Mouse (Mus musculus) bone marrow, adult 2 months (tissue): ENCODE data around the gene Zfp706. TPM values are rescaled to one million over a fixed set of nuclear protein-coding genes. Genes with fewer than 3 reads are reported as not detected.
"Not testable (repeated sequence)": the region's sequence is repeated elsewhere in the genome, so short reads cannot be mapped to it uniquely, and the experiment has no call there.

Experiments
- H3K27ac ChIP-seq: fragments of 200-500 bp; 2 replicates; pipeline ENCODE4 v1.5.1; 2012; ENCODE audit warnings: low read depth, mild to moderate bottlenecking, control low read depth, inconsistent platforms, low read length; ENCODE audit not compliant: control insufficient read depth, poor library complexity, insufficient read depth
- H3K4me1 ChIP-seq: fragments of 200-500 bp; 2 replicates; pipeline ENCODE4 v1.6.1; 2011; ENCODE audit warnings: low read length; ENCODE audit not compliant: control insufficient read depth, insufficient read depth
- H3K4me3 ChIP-seq: fragments of 200-500 bp; replicated peaks from 2 replicates; pipeline ENCODE3; 2011; ENCODE audit warnings: mild to moderate bottlenecking, low read depth, low read length, control low read depth; ENCODE audit not compliant: control insufficient read depth
- CTCF ChIP-seq: fragments of 200-500 bp; IDR thresholded peaks from 2 replicates; pipeline ENCODE4 v1.5.1; 2011; ENCODE audit warnings: low read length, control low read depth; ENCODE audit not compliant: control insufficient read depth, insufficient read depth
- POLR2A ChIP-seq: fragments of 200-500 bp; IDR thresholded peaks from 2 replicates; pipeline ENCODE4 v1.6.1; 2011; ENCODE audit warnings: low read depth, mild to moderate bottlenecking, control low read depth, low read length, borderline replicate concordance; ENCODE audit not compliant: control insufficient read depth
- WGBS: fragments of 180-500 bp; shearing (Covaris S2); methylation state at CpG from one replicate; pipeline ENCODE4 v1.1.7; 2018; 5-methylcytosine and 5-hydroxymethylcytosine counted together
- polyA plus RNA-seq: library from polyadenylated mRNA; stranded (reverse); fragments of >200 nt; gene quantifications from 2 replicates; pipeline ENCODE4 v1.2.4, GENCODE M21; 2011; ENCODE audit warnings: low replicate concordance; ENCODE audit not compliant: missing spikeins, insufficient read depth, insufficient read length

Gene Zfp706
- polyA plus RNA-seq, 1 experiment: 63.7 TPM

DNA sequence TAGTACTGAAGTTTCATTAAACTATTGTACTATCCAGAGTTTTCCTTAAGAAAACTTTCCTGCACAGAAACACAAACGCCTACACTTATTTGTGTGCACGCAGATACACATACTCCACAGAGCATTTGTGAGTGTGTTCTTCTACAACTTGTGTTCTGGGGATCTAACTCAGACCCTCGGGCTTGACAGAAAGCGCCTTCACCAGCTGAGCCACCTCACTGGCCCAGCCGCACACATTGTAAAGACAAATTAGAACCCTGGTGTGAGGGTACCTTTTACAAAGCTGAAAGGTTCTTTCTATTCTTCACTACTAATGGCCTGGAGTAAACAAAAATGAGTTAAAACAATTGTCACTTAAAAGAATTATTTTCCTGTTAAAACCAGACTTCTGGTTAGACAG, 2.7 kb downstream of the Zfp706 start:
- peaks cover 4% of the 10 kb centered on the region; the same call in 1 of the 2 replicates for H3K4me1 ChIP-seq
- 67% methylated on average over 5 of the region's 5 CpGs for WGBS
- TF ChIP-seq POLR2A: no peak
- TF ChIP-seq CTCF: no peak
- H3K4me3 ChIP-seq: no peak overlapping the region
- H3K27ac ChIP-seq: no peak overlapping the region

DNA sequence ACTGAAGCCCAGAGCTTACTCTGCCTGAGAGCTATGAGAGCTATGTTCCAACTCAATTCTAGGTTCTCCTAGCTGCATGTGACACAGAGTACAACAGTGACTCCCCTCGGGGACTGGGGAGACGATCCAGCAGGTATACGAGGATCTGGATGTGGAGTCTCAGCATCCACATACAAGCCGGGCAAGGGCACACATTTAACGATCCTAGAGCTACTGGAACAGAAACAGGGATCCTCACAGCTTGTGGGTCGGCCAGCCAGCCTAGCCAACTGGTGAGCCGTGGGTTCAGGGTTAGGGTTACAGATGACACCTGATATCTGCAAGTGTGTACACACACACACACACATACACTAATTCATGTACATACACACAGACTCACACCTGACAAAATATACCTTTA, 5.3 kb downstream of the Zfp706 start:
- Histone ChIP-seq H3K4me3 (no peak overlapping the region), H3K4me1 (peaks cover 2% of the 10 kb centered on the region; the same call in 1 of the 2 replicates), H3K27ac (no peak overlapping the region)
- TF ChIP-seq POLR2A (no peak), CTCF (no peak)
- WGBS: 88% methylated on average over 7 of the region's 7 CpGs

DNA sequence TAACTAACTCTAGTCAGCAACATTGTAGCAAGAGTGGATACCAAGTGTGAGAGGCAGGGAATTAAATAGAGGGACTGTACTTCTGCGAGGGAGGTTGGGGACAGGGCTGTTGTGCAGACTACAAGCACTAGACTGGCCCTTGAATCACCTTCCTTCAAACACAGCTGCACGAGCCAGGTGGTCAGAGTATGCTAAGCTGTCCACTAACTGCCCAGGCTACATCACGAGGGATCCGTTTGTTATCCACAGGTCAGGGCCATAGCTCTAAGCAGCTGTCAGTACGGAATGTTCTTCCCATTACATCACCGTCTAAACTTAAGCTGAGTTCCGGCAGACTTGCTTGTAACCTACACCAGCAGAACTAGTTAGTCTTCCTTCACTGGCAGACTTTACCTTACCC, 8.0 kb downstream of the Zfp706 start:
- 91% methylated on average over 7 of the region's 7 CpGs for WGBS
- not testable (repeated sequence) for H3K27ac ChIP-seq, H3K4me1 ChIP-seq, H3K4me3 ChIP-seq

DNA sequence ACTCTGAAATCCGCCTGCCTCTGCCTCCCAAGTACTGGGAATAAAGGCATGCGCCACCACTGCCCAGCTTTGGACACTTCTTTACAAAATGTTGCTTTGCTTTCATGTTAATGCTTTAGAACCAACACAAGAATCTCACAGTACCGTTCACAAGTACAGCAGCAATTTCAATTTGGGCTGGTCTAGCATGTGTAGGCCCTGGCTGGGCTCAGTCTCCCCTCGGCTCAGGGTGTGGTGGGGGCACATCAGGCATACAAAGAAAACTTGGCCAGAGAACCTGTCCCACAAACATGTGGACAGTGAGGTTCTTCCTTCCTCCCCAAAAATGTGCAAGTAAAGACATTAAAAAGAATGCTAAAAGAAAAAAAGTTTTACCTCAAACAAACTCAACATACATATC, 12.4 kb downstream of the Zfp706 start:
- WGBS: 87% methylated on average over 4 of the region's 4 CpGs
- TF ChIP-seq CTCF: no peak
- Histone ChIP-seq H3K4me1 (no peaks in the 10 kb centered on the region), H3K27ac (no peak overlapping the region), H3K4me3 (no peak overlapping the region)

DNA sequence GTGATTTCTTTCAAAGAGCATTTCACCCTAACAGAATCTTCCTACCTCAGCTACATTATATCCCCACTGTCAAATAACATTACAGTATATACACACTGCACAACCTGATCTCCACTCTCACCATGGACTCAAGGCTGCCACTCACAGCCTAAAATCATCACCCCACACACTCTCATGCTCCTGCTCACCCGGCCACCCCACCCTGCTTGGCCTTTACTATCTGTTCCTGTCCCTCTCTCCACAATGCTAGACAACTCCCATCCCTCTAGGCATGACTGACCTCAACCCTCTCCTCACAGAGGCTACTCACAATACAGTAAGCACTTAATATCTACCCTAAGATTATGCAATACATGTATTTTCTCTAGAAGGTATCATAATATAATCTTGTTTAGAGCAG, 12.9 kb downstream of the Zfp706 start:
- Histone ChIP-seq H3K27ac (no peak overlapping the region), H3K4me1 (no peaks in the 10 kb centered on the region), H3K4me3 (no peak overlapping the region)
- no peak for TF ChIP-seq CTCF
- TF ChIP-seq POLR2A: no peak
- 66% methylated on average over 1 of the region's 1 CpGs for WGBS

DNA sequence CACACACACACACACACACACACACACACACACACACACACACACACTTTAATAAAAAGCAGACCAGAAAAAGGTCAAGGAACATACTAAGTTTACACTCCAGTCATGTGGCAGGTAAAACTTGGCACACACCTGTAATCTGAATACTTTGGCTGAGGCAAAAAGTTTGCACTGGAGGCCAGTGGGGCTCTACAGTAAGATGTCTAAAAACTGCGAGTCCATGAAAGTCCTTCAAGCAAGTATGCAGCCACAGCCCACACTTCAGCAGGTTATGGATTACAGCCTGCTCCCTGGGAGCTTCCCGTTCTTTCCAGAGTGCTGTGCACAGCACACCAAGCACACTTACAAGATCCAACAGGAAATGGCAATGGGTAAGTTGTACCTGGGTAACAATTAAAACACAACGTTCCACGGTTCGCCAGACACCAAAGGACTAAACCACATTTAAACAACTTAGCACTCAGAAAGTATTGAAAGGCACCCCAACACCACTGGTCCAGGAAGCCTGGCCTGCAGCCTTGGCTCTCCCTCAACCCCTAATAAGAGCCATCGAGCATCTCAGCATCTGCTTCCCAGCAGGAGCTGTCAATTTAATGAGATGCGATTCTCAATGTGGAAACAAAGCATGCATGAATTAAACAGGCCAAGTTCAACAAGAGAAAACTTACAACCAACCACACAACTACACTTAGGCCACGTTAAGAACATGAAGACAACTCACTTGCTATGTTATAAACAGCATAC, 14.0 kb downstream of the Zfp706 start:
- no peak overlapping the region for H3K27ac ChIP-seq
- TF ChIP-seq POLR2A: no peak
- no peak for TF ChIP-seq CTCF
- no peak overlapping the region for H3K4me3 ChIP-seq
- 83% methylated on average over 8 of the region's 8 CpGs for WGBS
- H3K4me1 ChIP-seq: no peaks in the 10 kb centered on the region

DNA sequence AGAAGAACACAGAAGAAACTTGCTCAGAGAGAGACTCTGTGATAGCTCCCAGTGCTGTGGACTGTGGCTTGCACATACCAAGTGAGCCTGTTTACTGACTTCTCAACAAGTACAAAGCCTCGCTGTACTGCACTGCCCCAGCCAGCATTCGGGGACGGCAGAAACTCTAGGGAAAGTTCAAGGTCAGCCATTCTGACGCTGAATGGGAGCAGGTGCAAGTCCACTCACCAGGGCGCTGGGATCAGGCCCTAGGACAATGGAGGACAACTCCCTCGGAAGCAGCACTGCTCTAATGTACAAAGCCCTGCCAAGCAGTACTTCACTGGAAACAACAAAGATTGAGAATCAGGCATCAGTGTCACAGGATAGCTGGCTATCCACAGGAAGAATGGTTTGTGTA, 16.2 kb downstream of the Zfp706 start:
- Histone ChIP-seq H3K4me3 (no peak overlapping the region), H3K27ac (no peak overlapping the region), H3K4me1 (peaks cover 2% of the 10 kb centered on the region)
- TF ChIP-seq CTCF: no peak
- no peak for TF ChIP-seq POLR2A
- WGBS: 84% methylated on average over 6 of the region's 6 CpGs

DNA sequence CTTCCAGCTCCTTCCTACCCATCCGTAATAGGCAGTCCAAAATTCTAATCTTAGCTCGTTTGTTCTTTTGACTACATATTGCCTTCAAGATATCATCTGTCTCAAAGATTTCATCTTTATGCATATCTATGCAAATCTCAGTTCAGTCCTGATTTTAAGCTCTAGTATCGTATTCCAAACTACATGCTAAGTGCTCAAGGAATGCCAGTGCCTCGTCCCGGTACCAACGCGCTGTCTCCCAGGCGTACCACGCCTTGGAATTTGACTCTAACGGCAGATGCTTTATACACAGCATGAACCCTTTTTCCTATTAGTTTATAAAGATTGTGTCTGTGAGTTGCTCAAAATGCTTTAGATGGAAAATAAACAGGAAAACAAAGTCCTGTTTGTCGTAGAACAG, 17.7 kb downstream of the Zfp706 start:
- 92% methylated on average over 11 of the region's 11 CpGs for WGBS
- H3K4me3 ChIP-seq: no peak overlapping the region
- H3K27ac ChIP-seq: no peak overlapping the region
- TF ChIP-seq CTCF (no peak), POLR2A (no peak)
- H3K4me1 ChIP-seq: peaks cover 2% of the 10 kb centered on the region

DNA sequence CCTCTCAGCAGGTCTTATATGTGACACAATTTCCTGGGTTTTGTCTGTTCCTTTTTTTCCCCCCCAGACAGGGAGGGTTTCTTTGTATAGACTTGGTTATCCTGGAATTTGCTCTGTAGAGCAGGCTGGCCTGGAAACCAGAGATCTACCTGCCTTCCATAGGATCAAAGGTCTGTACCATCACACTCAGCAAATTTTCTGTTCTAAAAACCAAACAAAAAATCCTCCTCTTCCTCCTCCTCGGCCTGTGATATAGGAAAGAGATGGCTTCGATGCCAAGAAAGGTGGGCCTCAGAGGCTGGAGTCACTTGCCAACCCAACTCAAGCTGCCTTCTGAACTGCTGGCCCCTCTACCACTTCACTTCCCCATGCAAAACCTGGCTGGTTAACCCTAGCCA, 18.9 kb downstream of the Zfp706 start:
- no peak overlapping the region for H3K27ac ChIP-seq
- 18% methylated on average over 2 of the region's 2 CpGs for WGBS
- TF ChIP-seq POLR2A (no peak), CTCF (no peak)
- H3K4me3 ChIP-seq: no peak overlapping the region
- peaks cover 2% of the 10 kb centered on the region for H3K4me1 ChIP-seq
